Mouse (Mus musculus) lung, postnatal 10 days (tissue): ENCODE results near the gene Mcm2.

Experiments
- DNase-seq: peaks from one replicate; pipeline ENCODE4 v3.0.0; 2021

The Mcm2 gene

GRCm38 (mm10) chr6:88886417-88886967, 12.1 kb downstream of the Mcm2 start:
- DNase-seq = no peak

DNA sequence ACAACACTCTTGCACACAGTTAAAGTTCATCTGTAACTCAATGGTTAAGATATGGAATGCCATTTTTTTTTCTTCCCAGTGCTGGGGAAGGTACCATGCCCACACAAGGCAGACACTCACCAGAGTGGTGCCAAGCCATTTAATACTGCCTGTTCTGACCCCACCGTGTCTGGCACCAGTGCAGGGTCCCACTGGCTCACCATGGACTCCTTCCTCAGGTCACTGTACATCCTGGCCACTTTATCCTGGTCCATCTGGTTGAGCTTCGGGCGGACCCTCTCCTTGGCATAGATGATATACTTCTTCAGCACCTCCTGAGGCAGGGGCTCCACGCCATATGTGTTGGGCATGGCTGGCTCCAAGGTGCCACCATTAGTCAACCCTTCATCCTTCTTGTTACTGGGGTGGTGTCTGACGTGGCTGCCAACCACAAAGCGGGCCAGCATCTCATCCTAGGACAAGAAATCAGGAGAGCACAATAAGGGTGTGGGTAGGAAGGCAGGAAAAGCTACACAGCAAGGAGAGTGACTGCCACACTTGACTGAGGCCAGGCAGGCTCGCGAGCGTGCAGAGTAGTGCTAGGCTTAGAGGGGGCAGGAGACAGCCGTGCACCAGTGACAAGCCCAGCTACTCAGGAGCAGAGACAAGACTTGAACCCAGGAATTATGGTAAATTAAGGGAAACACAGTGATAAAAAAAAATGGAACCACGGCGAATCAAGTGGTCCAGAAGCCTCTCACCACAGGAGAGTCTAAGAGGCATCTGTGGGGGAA, 12.8 kb downstream of the Mcm2 start:
- no peak for DNase-seq

- DNase-seq = no peak
Observed at GRCm38 (mm10) chr6:88884690-88885089, 13.9 kb downstream of the Mcm2 start.

DNA sequence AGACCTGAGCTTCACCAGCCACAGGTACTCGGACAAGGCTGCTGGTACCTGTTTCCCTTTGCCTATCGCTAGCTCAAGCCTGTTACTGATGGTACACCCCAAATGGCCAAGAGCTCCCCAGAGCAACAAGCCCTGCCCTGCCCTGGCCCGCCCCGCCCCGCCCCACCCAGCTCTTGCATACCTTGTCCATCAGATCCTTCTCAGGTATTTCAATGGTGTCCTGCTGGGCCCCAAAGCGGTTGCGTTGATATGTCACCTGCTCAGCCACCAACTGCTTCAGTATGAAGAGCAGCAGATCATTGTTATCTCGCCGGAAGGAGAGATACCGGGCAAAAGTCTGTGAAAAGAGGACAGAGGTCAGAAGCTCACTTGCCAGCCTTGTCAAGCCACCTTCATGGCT, 14.4 kb downstream of the Mcm2 start:
- no peak for DNase-seq

- DNase-seq = no peak
Observed at GRCm38 (mm10) chr6:88881334-88881733, 17.2 kb downstream of the Mcm2 start.

GRCm38 (mm10) chr6:88879471-88879870, 19.1 kb downstream of the Mcm2 start:
- no peak for DNase-seq

DNA sequence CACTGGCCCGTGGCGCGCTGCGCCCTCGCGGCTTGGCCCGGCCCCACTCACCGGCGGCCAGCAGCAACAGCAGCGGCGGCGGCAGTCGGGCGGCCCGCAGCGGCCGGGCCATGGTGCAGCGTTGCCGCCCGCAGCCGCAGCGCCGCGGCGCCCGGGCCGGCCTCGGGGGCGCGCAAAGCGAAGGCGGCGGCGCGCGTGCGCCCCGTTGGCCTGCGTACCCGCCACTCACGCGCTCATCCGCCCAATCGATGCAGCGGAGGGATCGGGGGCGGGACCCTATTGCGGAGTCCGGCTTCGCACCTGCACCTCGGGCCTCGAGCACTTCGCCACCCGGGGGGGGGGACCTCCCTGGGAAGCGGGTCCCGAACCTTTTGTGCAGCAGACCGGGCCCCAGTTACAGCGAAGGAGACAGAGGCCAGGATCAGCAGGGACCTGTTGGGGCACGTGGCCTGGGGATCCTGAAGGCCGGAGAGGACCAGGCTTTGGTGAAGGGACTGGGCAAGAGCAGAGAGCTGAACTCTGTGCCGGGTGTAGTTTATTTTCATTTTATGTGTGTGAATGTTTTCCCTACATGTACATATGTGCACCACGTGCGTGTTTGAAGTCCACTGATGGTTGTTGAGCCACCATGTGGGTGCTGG, 23.6 kb downstream of the Mcm2 start, which contains the start of gene Podxl2:
Podxl2 (minus strand) TSS at position 177 of the 641 bp plus-strand sequence.
- peak; percentile 84 for DNase-seq

GRCm38 (mm10) chr6:88873965-88874867, 24.4 kb downstream of the Mcm2 start:
- DNase-seq = peak; percentile 40

- no peak for DNase-seq
Observed at GRCm38 (mm10) chr6:88872811-88873210, 25.8 kb downstream of the Mcm2 start.

GRCm38 (mm10) chr6:88871546-88871945, 27.0 kb downstream of the Mcm2 start:
- no peak for DNase-seq

DNA sequence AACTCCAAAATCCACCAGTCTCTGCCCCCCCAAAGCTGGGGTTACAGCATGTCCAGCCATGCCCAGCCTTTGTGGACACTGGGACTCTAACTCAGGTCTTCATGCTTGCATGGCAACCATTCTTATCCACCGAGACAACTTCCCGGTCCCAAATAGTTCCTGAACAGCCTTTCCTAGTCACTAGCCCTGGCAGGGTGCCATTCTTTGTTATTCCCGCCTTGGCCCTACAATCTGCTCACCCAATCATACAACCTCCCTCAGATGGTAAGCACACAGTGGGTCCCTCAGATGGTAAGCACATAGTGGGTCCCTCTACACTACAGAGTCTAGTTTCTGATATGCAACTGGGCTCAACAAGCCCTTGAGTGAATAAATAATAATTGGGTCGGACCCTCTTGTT, 28.0 kb downstream of the Mcm2 start:
- peak; percentile 29 for DNase-seq

GRCm38 (mm10) chr6:88869459-88869858, 29.1 kb downstream of the Mcm2 start:
- no peak for DNase-seq

DNA sequence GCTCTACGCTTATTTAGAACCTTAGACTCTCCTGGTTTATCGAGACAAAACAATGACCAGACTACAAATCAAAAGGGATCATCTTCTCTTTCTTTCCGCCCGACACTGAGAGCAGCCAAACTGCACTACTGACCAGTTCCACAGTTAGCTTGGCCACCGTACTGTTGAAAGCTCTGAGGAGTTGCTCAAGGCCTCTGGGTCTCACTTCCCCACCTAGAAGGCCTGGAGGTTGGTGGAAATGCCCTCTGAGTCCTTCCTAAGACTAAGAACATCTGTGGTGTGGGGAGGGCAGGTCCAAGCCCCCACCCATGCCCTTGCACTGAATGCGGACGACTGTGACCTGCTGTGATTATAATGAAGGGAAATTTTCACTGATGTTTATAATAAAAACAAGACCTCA, 32.9 kb downstream of the Mcm2 start:
- DNase-seq = no peak

DNA sequence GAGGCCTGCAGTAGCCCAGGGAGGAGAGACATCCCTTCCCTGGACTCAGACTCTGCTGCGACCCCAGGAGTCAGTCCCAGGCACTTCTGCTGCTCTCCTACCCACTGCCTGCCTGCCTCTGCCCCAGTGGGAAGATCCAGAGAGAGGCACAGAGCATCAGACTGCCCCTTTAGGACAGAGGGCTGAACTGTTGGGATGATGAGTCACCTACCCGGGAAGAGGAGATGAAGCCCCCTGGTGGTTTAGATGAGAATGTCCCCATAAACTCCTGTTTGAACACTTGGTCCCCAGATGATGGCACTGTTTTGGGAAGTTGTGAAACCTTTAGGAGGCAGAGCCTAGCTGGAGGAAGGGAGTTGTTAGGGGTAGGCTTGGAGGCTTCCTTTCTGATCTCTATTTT, 37.7 kb downstream of the Mcm2 start:
- peak; percentile 80 for DNase-seq

GRCm38 (mm10) chr6:88858341-88858740, 40.2 kb downstream of the Mcm2 start:
- DNase-seq = no peak

DNA sequence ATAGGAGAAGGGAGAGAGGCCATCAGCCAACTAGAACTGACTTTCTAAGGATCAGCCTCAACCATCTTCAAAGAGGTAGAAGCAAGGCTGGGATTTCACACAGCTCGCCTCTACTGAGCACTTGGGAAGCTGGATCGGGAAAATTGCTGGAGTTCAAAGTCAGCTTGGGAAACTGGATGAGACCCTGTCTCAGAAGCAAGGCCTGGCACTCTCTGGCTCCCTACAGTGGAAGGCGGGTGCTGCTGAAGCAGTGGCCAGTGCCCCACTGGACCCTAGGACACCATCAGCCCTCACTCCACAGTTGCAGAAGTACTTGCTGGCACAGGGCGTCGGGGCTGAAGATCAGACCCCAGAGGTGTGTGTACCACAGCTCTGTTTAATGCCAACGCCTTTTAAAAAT, 40.8 kb downstream of the Mcm2 start:
- no peak for DNase-seq

DNA sequence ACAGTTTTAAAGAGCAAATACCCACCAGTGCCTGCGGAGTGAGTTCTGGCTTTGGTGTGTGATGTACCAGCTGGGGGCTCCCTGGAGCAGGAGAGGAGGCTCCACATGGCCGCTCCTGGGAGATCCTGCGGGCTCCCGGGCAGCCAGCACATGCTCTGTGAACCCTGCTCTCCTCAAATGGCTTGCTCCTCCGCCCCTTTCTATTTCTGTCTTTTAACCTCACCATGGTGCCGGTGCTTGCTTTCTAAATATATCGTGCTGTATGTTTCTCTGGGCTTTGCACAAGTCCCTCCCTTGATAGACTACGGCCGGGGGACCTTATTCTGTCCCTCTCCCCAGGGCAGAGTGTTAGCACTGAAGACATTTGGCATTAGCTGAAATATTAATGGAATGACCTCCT, 41.3 kb downstream of the Mcm2 start:
- peak; percentile 49 for DNase-seq

GRCm38 (mm10) chr6:88855636-88856035, 42.9 kb downstream of the Mcm2 start:
- DNase-seq = peak; percentile 78

DNA sequence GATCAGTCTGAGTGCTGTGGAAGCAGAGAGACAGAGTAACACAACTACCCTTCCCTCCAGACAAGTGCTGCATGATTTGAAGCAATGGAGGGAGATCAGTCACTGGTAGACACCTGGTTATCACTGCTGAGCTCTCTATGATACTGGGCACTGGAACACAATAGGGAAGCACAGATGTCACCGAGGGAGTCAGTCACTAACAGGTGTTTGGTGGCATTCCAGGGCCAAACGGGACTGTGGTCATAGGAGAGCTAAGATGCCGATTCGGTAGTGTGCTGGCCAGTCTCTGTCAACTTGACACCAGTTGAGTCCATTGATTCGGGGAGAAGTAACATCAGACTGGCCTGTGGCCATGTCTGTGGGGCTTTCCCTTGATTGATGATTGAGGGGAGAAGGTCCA, 44.1 kb downstream of the Mcm2 start:
- DNase-seq = no peak

GRCm38 (mm10) chr6:88850034-88850433, 48.5 kb downstream of the Mcm2 start:
- no peak for DNase-seq

DNA sequence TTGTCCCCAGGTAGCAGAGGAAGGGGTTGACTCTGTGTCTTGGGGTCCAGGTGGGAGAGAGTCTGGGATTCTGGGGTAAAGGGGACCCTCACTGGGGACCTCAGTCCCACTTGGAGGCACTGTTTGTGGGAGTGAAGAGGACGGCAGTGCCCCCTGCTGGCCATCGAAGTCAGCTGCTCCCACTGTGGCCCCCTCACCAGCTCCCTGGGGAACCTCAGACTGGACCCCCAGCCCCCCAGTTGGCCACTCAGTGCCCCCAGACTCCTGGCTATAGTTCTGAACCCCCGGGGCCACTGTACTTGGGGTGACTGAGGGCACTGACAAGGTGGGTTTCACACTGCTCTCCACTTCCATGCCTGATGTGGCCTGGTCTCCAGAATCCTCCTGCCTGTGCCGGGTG, 49.3 kb downstream of the Mcm2 start:
- DNase-seq = no peak

DNA sequence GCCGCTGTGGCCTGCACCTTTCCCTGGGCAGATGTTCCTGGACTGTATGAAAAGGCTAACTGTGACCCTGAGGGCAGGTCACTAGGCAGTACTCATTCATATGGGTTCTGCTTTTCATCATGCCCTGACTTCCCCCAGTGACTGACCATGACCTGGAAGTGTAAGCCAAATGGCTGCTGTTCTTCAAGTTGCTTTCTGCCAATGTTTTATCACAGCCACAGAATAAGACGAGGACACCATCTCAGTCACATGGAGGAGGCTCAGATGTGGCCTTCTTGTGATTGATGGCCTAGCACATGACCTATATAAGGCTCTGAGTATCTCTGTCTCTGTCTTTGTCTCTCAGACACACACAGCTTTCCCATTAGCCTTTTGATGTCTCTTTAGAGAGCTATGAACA, 51.0 kb downstream of the Mcm2 start:
- DNase-seq = no peak

GRCm38 (mm10) chr6:88844901-88845565, 53.5 kb downstream of the Mcm2 start:
- no peak for DNase-seq
